Mouse (Mus musculus) thymus, postnatal 14 days (tissue): Measurements from ENCODE around the gene Wnt1.

Source experiments
- DNase-seq: peaks from one replicate; pipeline ENCODE4 v3.0.0; 2021

Gene Wnt1

DNA sequence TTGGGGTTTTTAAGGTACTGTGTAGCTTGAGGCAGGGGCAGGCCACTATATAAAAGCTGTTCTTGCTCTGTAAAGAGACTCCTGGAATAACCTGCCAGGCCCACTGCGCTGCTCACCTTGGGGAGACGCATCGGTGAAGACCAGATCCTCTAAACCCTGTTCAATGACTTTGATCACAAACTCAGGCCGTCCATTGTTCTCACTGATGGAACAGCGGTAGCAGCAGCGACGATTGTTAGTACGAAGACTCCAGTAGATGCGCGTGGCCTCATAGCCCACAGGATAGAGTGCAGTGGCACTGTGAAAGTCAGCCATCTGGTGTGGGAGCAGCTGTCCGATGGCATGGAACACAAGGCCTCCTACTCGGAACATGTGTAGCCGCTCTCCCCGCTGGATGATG lies 49.5 kb downstream of the Wnt1 start:
- DNase-seq: no peak

DNA sequence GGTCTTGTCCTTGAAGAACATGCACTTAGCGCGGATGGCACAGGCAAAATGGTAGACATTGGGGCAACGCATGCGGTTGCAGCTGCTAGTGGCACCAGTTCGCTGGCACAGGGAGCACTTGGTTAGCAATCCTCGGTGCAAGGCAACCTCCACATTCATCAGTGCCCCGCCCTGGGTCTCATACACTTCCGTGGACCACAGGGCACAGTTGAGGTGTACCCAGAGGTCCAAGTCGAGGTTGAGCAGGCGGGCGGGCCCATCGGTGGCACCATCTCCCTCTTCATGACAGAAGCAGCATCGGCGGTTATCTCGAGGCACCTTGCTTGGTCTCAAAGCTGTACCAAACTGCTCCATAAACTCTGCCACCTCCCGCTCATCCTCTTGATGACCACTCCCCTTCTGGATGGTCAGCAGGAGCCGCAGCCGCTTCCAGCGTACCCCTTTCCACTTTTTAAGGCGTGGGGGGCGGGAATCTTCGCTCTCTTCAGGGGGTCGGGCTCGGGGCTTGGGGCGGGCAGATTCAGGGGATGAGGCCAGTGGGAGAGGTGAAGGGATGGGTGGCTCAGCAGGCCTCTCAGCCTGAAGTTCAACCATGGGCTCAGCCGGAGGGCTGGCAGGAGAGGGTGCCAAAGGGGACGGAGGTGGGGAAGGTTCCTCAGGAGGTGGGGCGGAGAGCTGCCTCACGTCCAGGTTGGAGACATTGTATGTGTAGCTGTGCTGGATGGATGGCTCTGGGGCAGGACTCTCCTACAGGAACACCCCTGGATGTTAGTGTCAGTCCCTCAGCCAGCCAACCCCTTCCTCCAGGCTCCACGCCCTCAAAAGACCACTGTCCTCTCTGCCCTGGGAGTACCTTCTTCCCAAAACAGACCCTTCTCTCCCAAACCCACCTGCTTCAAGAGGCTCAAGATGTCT lies 50.3 kb downstream of the Wnt1 start:
- DNase-seq: no peak
